Mouse (Mus musculus) embryonic facial prominence, embryonic 11.5 days (tissue): Measurements from ENCODE around the gene Sh3bp5. TPM values are rescaled to one million over a fixed set of nuclear protein-coding genes. Genes with fewer than 3 reads are reported as not detected.
"Not testable (repeated sequence)": the region's sequence is repeated elsewhere in the genome, so short reads cannot be mapped to it uniquely, and the experiment has no call there.

Source experiments
- ATAC-seq: fragments of 200-750 bp; cut with Nextera tagmentation; replicated peaks from 2 replicates; pipeline ENCODE4 v1.8.0; 2017; ENCODE audit warnings: low read depth; ENCODE audit not compliant: insufficient number of reproducible peaks, low FRiP score, low TSS enrichment
- DNase-seq: peaks from one replicate; pipeline ENCODE4 v3.0.0-alpha.2; 2015; ENCODE audit warnings: low spot score
- H3K27ac ChIP-seq: fragments of 300-500 bp; sonication (generic); replicated peaks from 2 replicates; pipeline ENCODE4 v1.5.1; 2014; ENCODE audit warnings: mild to moderate bottlenecking, low read depth, low read length, control low read depth
- H3K27me3 ChIP-seq: fragments of 300-500 bp; sonication (generic); 2 replicates; pipeline ENCODE4 v1.6.1; 2014; ENCODE audit warnings: mild to moderate bottlenecking, low read length, moderate library complexity, mixed read lengths; ENCODE audit not compliant: control insufficient read depth, insufficient read depth
- H3K36me3 ChIP-seq: fragments of 300-500 bp; sonication (generic); replicated peaks from 2 replicates; pipeline ENCODE4 v1.6.1; 2014; ENCODE audit warnings: low read depth, mild to moderate bottlenecking, low read length, moderate library complexity, mixed read lengths; ENCODE audit not compliant: control insufficient read depth, insufficient read depth
- H3K4me1 ChIP-seq: fragments of 300-500 bp; sonication (generic); 2 replicates; pipeline ENCODE4 v1.6.1; 2014; ENCODE audit warnings: low read length, mixed read lengths; ENCODE audit not compliant: control insufficient read depth, insufficient read depth
- H3K4me2 ChIP-seq: fragments of 300-500 bp; sonication (generic); 2 replicates; pipeline ENCODE4 v1.6.1; 2014; ENCODE audit warnings: low read depth, mild to moderate bottlenecking, control low read depth, low read length, moderate library complexity
- H3K4me3 ChIP-seq: fragments of 300-500 bp; sonication (generic); 2 replicates; pipeline ENCODE4 v1.5.1; 2014; ENCODE audit warnings: low read depth, low read length, control low read depth
- H3K9ac ChIP-seq: fragments of 300-500 bp; sonication (generic); replicated peaks from 2 replicates; pipeline ENCODE4 v1.6.1; 2014; ENCODE audit warnings: mild to moderate bottlenecking, control low read depth, low read length
- H3K9me3 ChIP-seq: fragments of 300-500 bp; sonication (generic); replicated peaks from 2 replicates; pipeline ENCODE4 v1.6.1; 2016; ENCODE audit warnings: mild to moderate bottlenecking, low read length, inconsistent platforms, mixed read lengths; ENCODE audit not compliant: control insufficient read depth
- WGBS: fragments of 180-500 bp; shearing (Covaris S2); extraction: QIAGEN DNeasy Blood & Tissue Kit; methylation state at CpG from one replicate; pipeline ENCODE4 v1.1.7; 2014; 5-methylcytosine and 5-hydroxymethylcytosine counted together
- polyA plus RNA-seq: library from polyadenylated mRNA; unstranded; fragments of >200 nt; fragmentation: Nextera tagmentation; extraction: Ambion mirVana; gene quantifications from 2 replicates; pipeline ENCODE4 v1.2.1, GENCODE M21; 2014

Gene Sh3bp5
- polyA plus RNA-seq, 1 experiment from 2014 or later = 16.0 TPM

- Histone ChIP-seq H3K36me3 (no peaks in the 10 kb centered on the region), H3K4me3 (no peak overlapping the region), H3K9me3 (no peaks in the 10 kb centered on the region), H3K4me2 (no peak overlapping the region), H3K4me1 (no peaks in the 10 kb centered on the region), H3K27me3 (no peaks in the 10 kb centered on the region), H3K27ac (no peak overlapping the region), H3K9ac (no peak overlapping the region)
- DNase-seq (peak; percentile 33), ATAC-seq (no peak)
- 76% methylated on average over 12 of the region's 12 CpGs for WGBS
These were observed 22.1 kb upstream of the Sh3bp5 start for GRCm38 (mm10) chr14:31458006-31458405.

GRCm38 (mm10) chr14:31456064-31456721 is 20.3 kb upstream of the Sh3bp5 start:
- no peak for DNase-seq
- no peak overlapping the region for H3K4me2 ChIP-seq
- H3K9me3 ChIP-seq = no peaks in the 10 kb centered on the region
- no peak for ATAC-seq
- no peaks in the 10 kb centered on the region for H3K27me3 ChIP-seq
- no peaks in the 10 kb centered on the region for H3K36me3 ChIP-seq
- no peak overlapping the region for H3K9ac ChIP-seq
- WGBS = 83% methylated on average over 6 of the region's 6 CpGs
- H3K27ac ChIP-seq = no peak overlapping the region
- H3K4me3 ChIP-seq = no peak overlapping the region
- no peaks in the 10 kb centered on the region for H3K4me1 ChIP-seq

GRCm38 (mm10) chr14:31454849-31455566 is 19.1 kb upstream of the Sh3bp5 start:
- Histone ChIP-seq H3K36me3 (no peaks in the 10 kb centered on the region), H3K27ac (no peak overlapping the region), H3K27me3 (no peaks in the 10 kb centered on the region), H3K9me3 (no peaks in the 10 kb centered on the region), H3K4me3 (no peak overlapping the region), H3K9ac (no peak overlapping the region), H3K4me2 (no peak overlapping the region), H3K4me1 (no peaks in the 10 kb centered on the region)
- ATAC-seq (no peak), DNase-seq (no peak)
- WGBS = 86% methylated on average over 8 of the region's 8 CpGs

GRCm38 (mm10) chr14:31453946-31454345 is 18.1 kb upstream of the Sh3bp5 start:
- not testable (repeated sequence) for DNase-seq, H3K27ac ChIP-seq, ATAC-seq, H3K27me3 ChIP-seq, H3K36me3 ChIP-seq, H3K4me1 ChIP-seq, H3K4me3 ChIP-seq, H3K9me3 ChIP-seq, H3K4me2 ChIP-seq, H3K9ac ChIP-seq
- WGBS = 85% methylated on average over 12 of the region's 12 CpGs

GRCm38 (mm10) chr14:31448994-31449393 is 13.1 kb upstream of the Sh3bp5 start:
- H3K4me1 ChIP-seq = no peaks in the 10 kb centered on the region
- no peak overlapping the region for H3K27ac ChIP-seq
- no peaks in the 10 kb centered on the region for H3K27me3 ChIP-seq
- no peaks in the 10 kb centered on the region for H3K9me3 ChIP-seq
- H3K9ac ChIP-seq = no peak overlapping the region
- H3K4me3 ChIP-seq = no peak overlapping the region
- DNase-seq = no peak
- WGBS = 45% methylated on average over 5 of the region's 5 CpGs
- H3K4me2 ChIP-seq = no peak overlapping the region
- no peak for ATAC-seq
- no peaks in the 10 kb centered on the region for H3K36me3 ChIP-seq

GRCm38 (mm10) chr14:31443616-31444015 is 7.7 kb upstream of the Sh3bp5 start:
- H3K4me3 ChIP-seq = no peak overlapping the region
- ATAC-seq (no peak), DNase-seq (no peak)
- H3K27me3 ChIP-seq = no peaks in the 10 kb centered on the region
- WGBS = 59% methylated on average over 6 of the region's 6 CpGs
- H3K9ac ChIP-seq = no peak overlapping the region
- no peaks in the 10 kb centered on the region for H3K36me3 ChIP-seq
- H3K4me1 ChIP-seq = no peaks in the 10 kb centered on the region
- H3K4me2 ChIP-seq = no peak overlapping the region
- H3K27ac ChIP-seq = no peak overlapping the region
- no peaks in the 10 kb centered on the region for H3K9me3 ChIP-seq

GRCm38 (mm10) chr14:31440725-31441124 is 4.8 kb upstream of the Sh3bp5 start:
- no peaks in the 10 kb centered on the region for H3K36me3 ChIP-seq
- H3K9ac ChIP-seq = no peak overlapping the region
- DNase-seq (no peak), ATAC-seq (no peak)
- WGBS = 83% methylated on average over 6 of the region's 6 CpGs
- H3K9me3 ChIP-seq = no peaks in the 10 kb centered on the region
- no peak overlapping the region for H3K27ac ChIP-seq
- no peaks in the 10 kb centered on the region for H3K4me1 ChIP-seq
- H3K4me2 ChIP-seq = no peak overlapping the region
- H3K27me3 ChIP-seq = no peaks in the 10 kb centered on the region
- H3K4me3 ChIP-seq = no peak overlapping the region

GRCm38 (mm10) chr14:31440230-31440629 is 4.4 kb upstream of the Sh3bp5 start:
- Histone ChIP-seq H3K4me1 (peaks cover under 1% of the 10 kb centered on the region; the same call in 1 of the 2 replicates), H3K27ac (no peak overlapping the region), H3K27me3 (no peaks in the 10 kb centered on the region), H3K9ac (no peak overlapping the region), H3K4me2 (no peak overlapping the region), H3K36me3 (no peaks in the 10 kb centered on the region), H3K4me3 (no peak overlapping the region), H3K9me3 (no peaks in the 10 kb centered on the region)
- ATAC-seq (no peak), DNase-seq (no peak)
- WGBS = 33% methylated on average over 3 of the region's 3 CpGs
